Mouse (Mus musculus): ENCODE measurements around the gene Gm10306.

- no peak for TF ChIP-seq USF1 (IDR thresholded peaks at IDR 0.05; ENCODE audit: low read depth)
- TF ChIP-seq POLR2A (IDR thresholded peaks at IDR 0.05; ENCODE audit: insufficient read length, low read depth), result peak; percentile 93
These were observed at the start of gene Gm10306, which contains the start of gene Caap1 for GRCm38 (mm10) chr4:94556265-94557054.

Measured in myocyte (in vitro differentiated cells).